Mouse (Mus musculus): ENCODE results near the gene Zfp160.

DNA sequence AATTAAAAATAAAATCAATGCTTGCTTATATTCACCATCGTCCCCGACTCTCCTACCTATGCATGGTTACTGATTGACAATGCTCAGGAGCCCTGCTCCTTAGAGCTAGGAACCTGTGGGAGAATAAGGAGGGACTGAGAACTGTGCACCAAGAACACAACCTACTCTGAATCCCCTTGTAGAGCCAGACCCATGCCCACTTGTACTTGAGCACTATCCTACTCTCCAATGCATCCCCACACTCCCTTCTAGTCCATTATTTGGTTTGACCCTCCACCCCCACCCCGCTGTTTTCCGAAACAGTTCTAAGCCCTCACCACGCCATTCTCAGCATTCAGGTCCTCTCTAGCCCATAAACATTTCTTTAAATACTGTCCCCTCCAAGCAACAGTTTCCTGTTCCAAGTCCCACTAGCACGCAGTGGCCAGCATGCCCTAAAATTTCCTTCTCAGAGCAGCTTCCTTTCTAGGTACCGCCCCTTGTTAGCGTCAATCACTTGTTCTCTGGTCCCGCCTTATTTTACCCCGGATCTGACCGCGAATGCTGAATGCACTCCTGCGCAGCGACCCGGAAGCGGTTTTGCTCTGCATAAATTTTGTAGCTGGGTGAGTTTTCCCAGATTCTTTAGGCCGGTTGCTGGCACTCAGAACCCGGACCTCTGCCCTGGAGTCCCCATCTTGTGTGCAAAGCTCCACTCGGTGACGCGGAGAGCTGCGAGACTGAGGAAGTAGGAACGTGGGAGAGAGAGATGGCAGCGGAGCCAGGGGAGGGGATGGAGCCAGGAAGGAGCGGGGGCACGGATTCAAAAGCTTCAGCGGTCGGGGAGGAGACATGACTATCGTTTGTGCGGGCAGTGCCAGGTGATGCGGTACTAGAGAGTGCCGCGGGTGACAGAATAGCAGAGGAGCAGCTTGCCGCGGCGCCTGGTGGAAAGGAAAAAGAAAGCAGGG, at the start of gene Zfp160:
- TF ChIP-seq CTCF (IDR thresholded peaks at IDR 0.05; ENCODE audit: low read depth) (peak; percentile 26; the same call in 1 of the 2 replicates), EP300 (IDR thresholded peaks at IDR 0.05; ENCODE audit: low read depth) (no peak)
